Mouse (Mus musculus) MEL (cell line): ENCODE measurements at regions not wholly inside any gene's neighbourhood (a gene's known extent, or its start where the extent isn't known, plus 50 kb on each side); places are given as distances from the start of the nearest gene placed in this dataset.

Source experiments
- CTCF ChIP-seq, 3 experiments: IDR thresholded peaks in 2 of 3; conservative IDR thresholded peaks in 1 of 3; 2 replicates each; pipeline ENCODE4 v1.5.1; 2011 to 2012; ENCODE audit warnings: low read length in 3 of 3, low read depth in 2 of 3, mild to moderate bottlenecking in 2 of 3, improper control_type of control experiment in 1 of 3, inconsistent platforms in 1 of 3, mixed read lengths in 1 of 3, moderate library complexity in 1 of 3; ENCODE audit not compliant: control insufficient read depth in 1 of 3, insufficient read depth in 1 of 3, poor library complexity in 1 of 3, severe bottlenecking in 1 of 3
- EP300 ChIP-seq, 2 experiments: IDR thresholded peaks; 2 replicates each; pipeline ENCODE4 v1.6.1; 2011; ENCODE audit warnings: improper control_type of control experiment in 2 of 2, low read length in 2 of 2, low read depth in 1 of 2, mild to moderate bottlenecking in 1 of 2
- MAX ChIP-seq: IDR thresholded peaks from 2 replicates; pipeline ENCODE4 v1.6.1; 2011; ENCODE audit warnings: low read length, improper control_type of control experiment
- TAL1 ChIP-seq: IDR thresholded peaks from 2 replicates; pipeline ENCODE4 v1.6.1; 2012; ENCODE audit warnings: mild to moderate bottlenecking, inconsistent platforms, low read length, moderate library complexity, mixed read lengths
- TCF12 ChIP-seq: IDR thresholded peaks from 2 replicates; pipeline ENCODE4 v1.6.1; 2014; ENCODE audit warnings: low read depth, mild to moderate bottlenecking, inconsistent platforms, low read length, improper control_type of control experiment, moderate library complexity

- TF ChIP-seq TAL1 (no peak), CTCF (IDR thresholded peaks at IDR 0.05 in 2 of 3, conservative IDR thresholded peaks at IDR 0.05 in 1 of 3; ENCODE audit: control insufficient read depth in 1 of 3, insufficient read depth in 1 of 3, low read depth in 2 of 3, low read length in 3 of 3, poor library complexity in 1 of 3, severe bottlenecking in 1 of 3) (no peak), MAX (no peak), EP300 (IDR thresholded peaks at IDR 0.05; ENCODE audit: low read depth in 1 of 2, low read length in 2 of 2) (no peak), TCF12 (no peak)
Measured at GRCm38 (mm10) chr15:61009509-61009908, 86.7 kb upstream of the A1bg start.
